Mouse (Mus musculus) neutrophil, adult 5-6 weeks (primary cell): ENCODE measurements around the gene Tmem115. TPM values are rescaled to one million over a fixed set of nuclear protein-coding genes. Genes with fewer than 3 reads are reported as not detected.

ENCODE experiments used
- ATAC-seq: fragments of 151-379, 151-347 bp; 2 replicates; pipeline ENCODE4 v1.8.0; 2017; ENCODE audit warnings: mild to moderate bottlenecking, moderate TSS enrichment; ENCODE audit not compliant: insufficient number of reproducible peaks, poor library complexity, low FRiP score, severe bottlenecking; ENCODE audit errors: extremely low read depth
- total RNA-seq: library from RNA; stranded (forward); fragments of 200-1000 nt; gene quantifications from 2 replicates; pipeline ENCODE4 v1.2.3, GENCODE M21; 2017

Tmem115 gene
- total RNA-seq, 1 experiment from 2014 or later = 18.6 TPM

- ATAC-seq = no peak
These were observed 13.4 kb upstream of the Tmem115 start for GRCm38 (mm10) chr9:107520331-107520730.

GRCm38 (mm10) chr9:107521190-107521589 lies 12.6 kb upstream of the Tmem115 start:
- no peak for ATAC-seq

GRCm38 (mm10) chr9:107521711-107522399 lies 11.9 kb upstream of the Tmem115 start:
- ATAC-seq = peak; percentile 13; the same call in 1 of the 2 replicates

DNA sequence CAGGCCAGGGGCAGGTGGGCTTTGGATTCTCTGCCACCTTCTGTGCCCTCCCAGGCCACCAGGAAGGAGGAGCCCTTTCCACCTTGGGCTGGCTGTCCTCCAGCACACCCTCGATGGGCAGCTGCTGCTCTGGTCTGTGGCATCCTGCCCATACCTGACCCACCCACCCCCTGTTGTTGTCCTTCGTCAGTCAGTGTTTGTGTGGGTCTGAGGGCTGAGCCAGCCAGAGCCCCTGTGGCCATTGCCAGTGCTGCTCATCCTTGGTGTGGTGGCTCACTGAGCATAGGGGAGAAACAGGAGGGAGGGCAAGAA lies 11.4 kb upstream of the Tmem115 start:
- no peak for ATAC-seq

DNA sequence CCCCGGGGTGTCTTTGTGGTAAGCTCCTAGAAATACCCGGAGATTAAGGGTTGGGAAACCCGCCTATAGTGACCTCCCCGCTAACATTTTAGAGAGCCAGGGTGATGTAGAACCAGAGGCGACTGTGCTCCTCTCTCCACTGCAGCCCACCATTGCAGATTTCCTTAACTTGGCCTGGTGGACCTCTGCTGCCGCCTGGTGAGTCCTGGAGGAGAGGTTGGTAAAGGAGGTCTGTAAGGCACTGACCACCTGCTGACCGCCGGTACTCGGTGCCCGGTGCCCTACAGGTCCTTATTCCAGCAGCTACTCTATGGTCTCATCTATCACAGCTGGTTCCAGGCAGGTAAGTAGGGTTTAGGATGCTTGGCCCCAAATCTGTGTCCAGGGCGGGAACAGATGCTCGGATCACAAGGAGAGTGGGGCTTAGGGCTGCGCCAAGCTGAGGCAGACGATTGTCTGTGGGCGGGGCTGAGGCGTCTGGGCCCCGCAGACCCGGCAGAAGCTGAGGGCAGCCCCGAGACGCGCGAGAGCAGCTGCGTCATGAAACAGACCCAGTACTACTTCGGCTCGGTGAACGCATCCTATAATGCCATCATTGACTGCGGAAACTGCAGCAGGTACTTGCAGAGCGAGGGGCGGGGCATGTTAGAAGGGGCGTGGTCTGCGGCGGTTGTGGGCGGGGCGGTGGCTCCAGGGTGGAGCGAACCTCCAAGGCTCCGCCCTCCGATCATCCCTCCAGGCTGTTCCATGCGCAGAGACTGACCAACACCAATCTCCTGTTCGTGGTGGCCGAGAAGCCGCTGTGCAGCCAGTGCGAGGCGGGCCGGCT lies 7.3 kb upstream of the Tmem115 start:
- 0 out of 2 replicates have a peak, but pooled peaks have one; percentile 7 for ATAC-seq

DNA sequence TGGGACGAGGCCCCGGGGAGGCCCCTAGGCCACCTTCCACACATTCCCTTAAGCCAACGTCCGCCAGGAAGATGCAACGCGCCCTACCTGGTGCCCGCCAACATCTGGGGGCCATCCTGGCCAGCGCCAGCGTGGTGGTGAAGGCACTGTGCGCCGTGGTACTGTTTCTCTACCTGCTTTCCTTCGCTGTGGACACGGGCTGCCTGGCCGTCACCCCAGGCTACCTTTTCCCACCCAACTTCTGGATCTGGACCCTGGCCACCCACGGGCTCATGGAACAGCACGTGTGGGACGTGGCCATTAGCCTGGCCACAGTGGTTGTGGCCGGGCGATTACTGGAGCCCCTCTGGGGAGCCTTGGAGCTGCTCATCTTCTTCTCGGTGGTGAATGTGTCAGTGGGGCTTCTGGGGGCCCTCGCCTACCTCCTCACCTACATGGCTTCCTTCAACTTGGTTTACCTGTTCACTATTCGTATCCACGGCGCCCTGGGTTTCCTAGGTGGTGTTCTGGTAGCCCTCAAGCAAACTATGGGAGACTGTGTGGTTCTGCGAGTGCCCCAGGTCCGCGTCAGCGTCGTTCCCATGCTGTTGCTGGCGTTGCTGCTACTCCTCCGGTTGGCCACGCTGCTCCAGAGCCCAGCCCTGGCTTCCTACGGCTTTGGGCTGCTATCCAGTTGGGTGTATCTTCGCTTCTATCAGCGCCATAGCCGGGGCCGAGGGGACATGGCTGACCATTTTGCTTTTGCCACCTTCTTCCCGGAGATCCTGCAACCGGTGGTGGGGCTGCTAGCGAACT lies 860 bp downstream of the Tmem115 start:
- ATAC-seq = no peak

- no peak for ATAC-seq
These were observed 4.5 kb downstream of the Tmem115 start for GRCm38 (mm10) chr9:107538231-107538630.

DNA sequence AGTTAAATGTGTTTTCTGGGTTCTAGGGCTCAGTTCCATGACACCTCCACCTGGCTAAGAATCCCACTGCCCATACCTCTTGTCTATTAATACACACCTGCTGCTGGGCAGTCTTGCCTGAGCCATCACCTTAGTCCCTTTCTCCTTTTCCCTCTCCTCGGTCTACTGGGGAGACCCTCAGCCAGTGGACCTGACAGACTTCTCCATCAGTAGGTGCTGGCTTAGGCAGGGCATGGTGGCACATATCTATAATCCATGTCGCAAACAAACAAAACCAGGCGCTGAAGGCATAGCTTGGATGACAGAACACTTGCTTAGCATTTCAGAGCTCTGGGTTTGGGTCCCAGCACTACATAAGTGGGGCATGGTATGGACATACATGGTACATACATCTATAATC lies 5.0 kb downstream of the Tmem115 start:
- no peak for ATAC-seq

DNA sequence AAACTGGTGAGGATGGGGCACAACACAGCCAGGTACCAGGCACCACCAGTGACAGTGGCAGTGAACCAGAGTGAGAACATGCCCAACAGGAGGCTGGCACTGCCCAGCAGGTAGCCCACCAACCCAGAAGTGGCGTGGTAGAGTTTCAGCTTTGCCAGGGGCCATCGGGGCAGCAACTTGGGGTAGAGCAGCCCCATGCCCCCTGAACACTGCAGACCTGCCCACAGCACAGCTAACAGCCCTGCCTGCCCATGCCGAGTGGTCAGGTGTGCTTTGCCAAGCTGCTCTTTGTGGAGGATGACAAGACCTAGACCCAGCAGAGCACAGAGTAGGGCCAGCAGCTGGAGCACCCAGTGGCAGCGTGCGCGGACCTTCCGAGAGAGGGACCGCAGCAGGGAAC lies 6.2 kb downstream of the Tmem115 start:
- no peak for ATAC-seq

- ATAC-seq = no peak
These were observed 6.7 kb downstream of the Tmem115 start for GRCm38 (mm10) chr9:107540420-107540819.

GRCm38 (mm10) chr9:107541005-107541404 lies 7.3 kb downstream of the Tmem115 start:
- ATAC-seq = no peak

- ATAC-seq = peak; percentile 78
These were observed 8.0 kb downstream of the Tmem115 start, which contains the start of the genes Cyb561d2 and Nprl2 for GRCm38 (mm10) chr9:107541474-107542351. Gene Cyb561d2 (minus strand): TSS chr9:107542193. Gene Nprl2 (plus strand): TSS chr9:107542226.

GRCm38 (mm10) chr9:107542352-107542686 lies 8.6 kb downstream of the Tmem115 start:
- no peak for ATAC-seq

GRCm38 (mm10) chr9:107542721-107543120 lies 9.0 kb downstream of the Tmem115 start:
- no peak for ATAC-seq

GRCm38 (mm10) chr9:107543299-107543698 lies 9.6 kb downstream of the Tmem115 start:
- ATAC-seq = no peak

DNA sequence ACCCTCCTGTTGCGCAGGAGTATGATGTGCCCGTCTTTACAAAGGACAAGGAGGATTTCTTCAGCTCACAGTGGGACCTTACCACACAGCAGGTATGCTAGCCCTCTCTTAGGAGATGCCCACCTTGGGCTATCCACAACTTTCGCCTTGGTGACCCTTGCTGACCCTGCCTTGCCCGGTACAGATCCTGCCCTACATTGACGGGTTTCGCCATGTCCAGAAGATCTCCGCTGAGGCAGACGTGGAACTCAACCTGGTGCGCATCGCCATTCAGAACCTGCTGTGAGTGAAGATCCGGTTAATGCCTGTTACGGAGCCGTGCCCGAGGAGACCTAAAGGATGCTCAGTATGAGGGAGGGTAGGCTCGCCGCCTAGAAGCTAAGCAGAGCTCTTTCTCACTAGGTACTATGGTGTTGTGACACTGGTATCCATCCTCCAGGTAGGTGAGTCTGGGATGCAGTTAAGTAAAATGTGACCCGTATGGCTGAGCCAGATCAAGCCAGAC lies 10.5 kb downstream of the Tmem115 start:
- ATAC-seq = no peak

GRCm38 (mm10) chr9:107544729-107545128 lies 11.0 kb downstream of the Tmem115 start:
- ATAC-seq = no peak

- no peak for ATAC-seq
These were observed 11.5 kb downstream of the Tmem115 start for GRCm38 (mm10) chr9:107545199-107545598.
